Mouse (Mus musculus) Muller cell, postnatal 12 days (primary cell): ENCODE data around the gene Rimkla.
A peak's percentile ranks its signal among the peaks of the same experiment; 100 is the strongest.
"Not testable (repeated sequence)": the region's sequence is repeated elsewhere in the genome, so short reads cannot be mapped to it uniquely, and the experiment has no call there.

Experiments used
- DNase-seq: peaks from one replicate; pipeline ENCODE4 v3.0.0-alpha.2; 2015; ENCODE audit errors: inconsistent ontology term

Gene Rimkla

GRCm38 (mm10) chr4:119492291-119492932 is at the start of gene Rimkla:
Gene Rimkla (minus strand): TSS chr4:119492628.
- DNase-seq: peak; percentile 79

GRCm38 (mm10) chr4:119540533-119540890 is 48.1 kb upstream of the Rimkla start:
- no peak for DNase-seq

GRCm38 (mm10) chr4:119539836-119540532 is 47.6 kb upstream of the Rimkla start:
- DNase-seq: peak; percentile 74

GRCm38 (mm10) chr4:119539031-119539824 is 46.8 kb upstream of the Rimkla start, which contains the start of gene Frg2f1:
Gene Frg2f1 (minus strand): TSS chr4:119539529.
- DNase-seq: peak; percentile 98

GRCm38 (mm10) chr4:119537436-119537835 is 45.0 kb upstream of the Rimkla start:
- DNase-seq: no peak

GRCm38 (mm10) chr4:119536615-119537014 is 44.2 kb upstream of the Rimkla start, which contains the start of gene Foxj3:
Gene Foxj3 (plus strand): TSS chr4:119537004.
- DNase-seq: not testable (repeated sequence)

- DNase-seq: no peak
Observed at GRCm38 (mm10) chr4:119535103-119535502, 42.7 kb upstream of the Rimkla start.

- no peak for DNase-seq
Observed at GRCm38 (mm10) chr4:119531813-119532212, 39.4 kb upstream of the Rimkla start.

- no peak for DNase-seq
Observed at GRCm38 (mm10) chr4:119526329-119526845, 34.0 kb upstream of the Rimkla start.

- no peak for DNase-seq
Observed at GRCm38 (mm10) chr4:119524466-119524865, 32.0 kb upstream of the Rimkla start.

GRCm38 (mm10) chr4:119524010-119524409 is 31.6 kb upstream of the Rimkla start:
- DNase-seq: no peak

- DNase-seq: no peak
Observed at GRCm38 (mm10) chr4:119523575-119523974, 31.1 kb upstream of the Rimkla start.

- DNase-seq: peak; percentile 6
Observed at GRCm38 (mm10) chr4:119512731-119513141, 20.3 kb upstream of the Rimkla start.

- DNase-seq: no peak
Observed at GRCm38 (mm10) chr4:119511591-119511990, 19.2 kb upstream of the Rimkla start.

- DNase-seq: no peak
Observed at GRCm38 (mm10) chr4:119498319-119498848, 6.0 kb upstream of the Rimkla start.

- no peak for DNase-seq
Observed at GRCm38 (mm10) chr4:119492933-119493327, 502 bp upstream of the Rimkla start.

- no peak for DNase-seq
Observed at GRCm38 (mm10) chr4:119490806-119491205, 1.6 kb downstream of the Rimkla start.

- no peak for DNase-seq
Observed at GRCm38 (mm10) chr4:119489666-119490065, 2.8 kb downstream of the Rimkla start.

GRCm38 (mm10) chr4:119484882-119485281 is 7.5 kb downstream of the Rimkla start:
- DNase-seq: no peak

- DNase-seq: no peak
Observed at GRCm38 (mm10) chr4:119483051-119483450, 9.4 kb downstream of the Rimkla start.

GRCm38 (mm10) chr4:119473150-119473549 is 19.3 kb downstream of the Rimkla start:
- no peak for DNase-seq

GRCm38 (mm10) chr4:119472545-119472944 is 19.9 kb downstream of the Rimkla start:
- no peak for DNase-seq
